ENCODE assay signal across 10 mouse cellular contexts in the genomic region with DNA sequence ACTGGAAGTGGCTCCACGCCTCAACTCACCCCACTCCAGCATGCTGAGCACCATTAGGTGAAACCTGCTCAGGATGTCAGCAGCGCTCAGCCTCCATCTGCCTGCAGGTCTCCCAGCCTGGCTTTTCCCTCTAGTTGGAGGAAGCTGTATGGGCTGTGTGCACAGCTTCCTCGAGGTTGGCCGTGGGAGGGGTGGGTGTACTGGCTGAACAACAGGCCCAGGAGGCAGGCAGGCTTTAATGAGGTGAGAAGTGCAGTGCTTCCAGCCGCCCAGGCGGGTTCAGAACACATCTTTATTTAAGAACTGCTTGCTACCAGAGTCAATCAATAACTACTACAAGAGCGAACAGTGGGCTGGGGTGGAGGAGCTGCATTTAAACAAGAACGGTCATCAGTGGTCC. TPM values are rescaled to one million over a fixed set of nuclear protein-coding genes. Genes with fewer than 3 reads are reported as not detected.
DNase-seq lines count a peak whose midpoint lies in the region; ATAC-seq and TF ChIP-seq lines count a peak whose summit lies in the region.
"Had no signal": no experiment of that assay in that cellular context is flagged by ENCODE, and none has a peak within 500 bp of the region (broad histone marks: within the 10 kb centered on the region; RNA-seq: fewer than 3 reads in every experiment).

No protein-coding gene starts in this region.

- TF ChIP-seq CTCF in lung, adult 2 months (IDR thresholded peaks at IDR 0.05; ENCODE audit: insufficient read depth, low read length) = no peak

- H3K9me3 ChIP-seq in lung, embryonic 16.5 days (ENCODE audit: control insufficient read depth, low read length) = no peaks in the 10 kb centered on the region
- no peaks in the 10 kb centered on the region for H3K9me3 ChIP-seq in hindbrain, embryonic 14.5 days (ENCODE audit: control insufficient read depth, low read length)
- no peaks in the 10 kb centered on the region for H3K9me3 ChIP-seq in neural tube, embryonic 13.5 days

- H3K4me1 ChIP-seq in lung, embryonic 16.5 days (replicated peaks; ENCODE audit: control insufficient read depth, insufficient read depth, low read length) = peaks cover 8% of the 10 kb centered on the region; the same call in 1 of the 2 replicates
- no peaks in the 10 kb centered on the region for H3K4me1 ChIP-seq in lung, adult 2 months (ENCODE audit: control insufficient read depth, insufficient read depth, low read length)
- H3K4me1 ChIP-seq in hindbrain, embryonic 14.5 days (replicated peaks; ENCODE audit: control insufficient read depth, insufficient read depth, low read length) = no peaks in the 10 kb centered on the region; the same call in 1 of the 2 replicates
- peaks cover 13% of the 10 kb centered on the region; the same call in 1 of the 2 replicates for H3K4me1 ChIP-seq in neural tube, embryonic 13.5 days (replicated peaks)

- peak; percentile 42 for ATAC-seq in lung, embryonic 16.5 days (ENCODE audit: low read depth)
- peak; percentile 48; the same call in 1 of the 2 replicates for ATAC-seq in hindbrain, embryonic 14.5 days (ENCODE audit: low FRiP score)
- ATAC-seq in neural tube, embryonic 13.5 days (ENCODE audit: low read depth) = 0 out of 2 replicates have a peak, but pooled peaks have one; percentile 6
- ATAC-seq: liver, postnatal 0 days had no signal

- H3K36me3 ChIP-seq in lung, embryonic 16.5 days (ENCODE audit: control insufficient read depth, insufficient read depth, low read length) = peaks cover 8% of the 10 kb centered on the region
- peaks cover 37% of the 10 kb centered on the region for H3K36me3 ChIP-seq in hindbrain, embryonic 14.5 days (replicated peaks; ENCODE audit: control insufficient read depth, insufficient read depth)
- peaks cover 50% of the 10 kb centered on the region for H3K36me3 ChIP-seq in neural tube, embryonic 13.5 days

- TF ChIP-seq POLR2A in lung, adult 2 months (IDR thresholded peaks at IDR 0.05; ENCODE audit: borderline replicate concordance, extremely low read depth, low read depth, low read length) = no peak

- H3K4me3 ChIP-seq in lung, embryonic 16.5 days (ENCODE audit: low read length) = no peak overlapping the region
- no peak overlapping the region for H3K4me3 ChIP-seq in lung, adult 2 months (replicated peaks; ENCODE audit: extremely low read depth, low read depth, low read length)
- H3K4me3 ChIP-seq in hindbrain, embryonic 14.5 days (replicated peaks; ENCODE audit: low read length) = no peak overlapping the region
- no peak overlapping the region for H3K4me3 ChIP-seq in neural tube, embryonic 13.5 days

- no peak overlapping the region for H3K4me2 ChIP-seq in lung, embryonic 16.5 days (ENCODE audit: low read depth, low read length)
- no peak overlapping the region for H3K4me2 ChIP-seq in hindbrain, embryonic 14.5 days (replicated peaks)
- H3K4me2 ChIP-seq in neural tube, embryonic 13.5 days = no peak overlapping the region

- H3K27ac ChIP-seq in lung, embryonic 16.5 days (ENCODE audit: low read length) = no peak overlapping the region
- H3K27ac ChIP-seq in hindbrain, embryonic 14.5 days = peak overlapping the region; percentile 26; the same call in 1 of the 2 replicates
- H3K27ac ChIP-seq in neural tube, embryonic 13.5 days (replicated peaks) = peak overlapping the region; percentile 25

- no peaks in the 10 kb centered on the region; the same call in 1 of the 2 replicates for H3K27me3 ChIP-seq in lung, embryonic 16.5 days (ENCODE audit: control insufficient read depth, insufficient read depth, low read depth, low read length)
- H3K27me3 ChIP-seq in hindbrain, embryonic 14.5 days (ENCODE audit: control insufficient read depth, insufficient read depth, low read length) = no peaks in the 10 kb centered on the region
- no peaks in the 10 kb centered on the region for H3K27me3 ChIP-seq in neural tube, embryonic 13.5 days

- no peak for DNase-seq in lung, adult 2 months
- DNase-seq in cerebellum, postnatal 14 days = peak; percentile 47 to 55
- no peak for DNase-seq in hindbrain, embryonic 14.5 days (ENCODE audit: low spot score)
- DNase-seq in frontal cortex, postnatal 25 days (ENCODE audit: low spot score in 2 of 2) = no peak
- DNase-seq in heart, postnatal 4 days = no peak
- DNase-seq: liver, postnatal 0 days; thymus, postnatal 14 days had no signal

- no peak overlapping the region for H3K9ac ChIP-seq in lung, embryonic 16.5 days (ENCODE audit: low read length)
- no peak overlapping the region for H3K9ac ChIP-seq in hindbrain, embryonic 14.5 days
- no peak overlapping the region for H3K9ac ChIP-seq in neural tube, embryonic 13.5 days
- H3K9ac ChIP-seq: liver, postnatal 0 days had no signal

- WGBS in lung, embryonic 16.5 days = 16% methylated on average over 8 of the region's 8 CpGs
- WGBS in lung, adult 2 months = 38% methylated on average over 8 of the region's 8 CpGs
- WGBS in hindbrain, embryonic 14.5 days = 42% methylated on average over 8 of the region's 8 CpGs
- 43% methylated on average over 8 of the region's 8 CpGs for WGBS in neural tube, embryonic 13.5 days

RNA-seq across cellular contexts. Expression of a gene that starts 5.5 kb away (rescaled TPM):
- 2.1 and 2.2 TPM in 2 replicates for polyA plus RNA-seq in lung, embryonic 16.5 days (2015; fragmentation: Nextera tagmentation; extraction: Ambion mirVana)
- 2.4 and 3.5 TPM in 2 replicates for polyA plus RNA-seq in lung, adult 2 months (2012; rRNA removed)
- polyA plus RNA-seq in hindbrain, embryonic 14.5 days (2014; fragmentation: Nextera tagmentation; extraction: Ambion mirVana) = 0.57 and 1.3 TPM in 2 replicates
- polyA plus RNA-seq in neural tube, embryonic 13.5 days (2015; fragmentation: Nextera tagmentation; extraction: Ambion mirVana) = 1.0 and 1.1 TPM in 2 replicates
- 1 to 10 TPM; 1.9 to 2.0 TPM for total RNA-seq in heart, postnatal 4 days (2021)

RNA-seq across cellular contexts. Expression of a gene that starts 31.5 kb away (rescaled TPM):
- polyA plus RNA-seq in lung, embryonic 16.5 days (2015; fragmentation: Nextera tagmentation; extraction: Ambion mirVana) = 0.09 TPM in 2 replicates
- 0.07 and 0.11 TPM in 2 replicates for polyA plus RNA-seq in lung, adult 2 months (2012; rRNA removed)
- polyA plus RNA-seq in hindbrain, embryonic 14.5 days (2014; fragmentation: Nextera tagmentation; extraction: Ambion mirVana) = 26.1 and 28.1 TPM in 2 replicates
- 84.9 and 102 TPM in 2 replicates for polyA plus RNA-seq in neural tube, embryonic 13.5 days (2015; fragmentation: Nextera tagmentation; extraction: Ambion mirVana)
- 1 to 10 TPM; 2.1 to 3.0 TPM for total RNA-seq in heart, postnatal 4 days (2021)
- total RNA-seq: common myeloid progenitor, adult 5-6 weeks had no signal

RNA-seq across cellular contexts. Expression of a gene that starts 34.4 kb away (rescaled TPM):
- polyA plus RNA-seq in lung, embryonic 16.5 days (2015; fragmentation: Nextera tagmentation; extraction: Ambion mirVana) = 45.6 and 46.8 TPM in 2 replicates
- 11.7 and 20.8 TPM in 2 replicates for polyA plus RNA-seq in lung, adult 2 months (2012; rRNA removed)
- 40.9 and 47.3 TPM in 2 replicates for polyA plus RNA-seq in hindbrain, embryonic 14.5 days (2014; fragmentation: Nextera tagmentation; extraction: Ambion mirVana)
- polyA plus RNA-seq in neural tube, embryonic 13.5 days (2015; fragmentation: Nextera tagmentation; extraction: Ambion mirVana) = 48.9 and 49.5 TPM in 2 replicates
- total RNA-seq in heart, postnatal 4 days (2021) = 10 to 100 TPM; 20.5 to 22.0 TPM

Comparison
In these comparisons a context has a peak if more than half of its experiments do, and no peak if none do; other contexts are left out.
1. DNase-seq: peak in cerebellum, postnatal 14 days (2 of 2); none in lung, adult 2 months (single experiment), hindbrain, embryonic 14.5 days (single experiment), frontal cortex, postnatal 25 days (0 of 2) and heart, postnatal 4 days (single experiment).
2. RNA of a gene that starts 31.5 kb away (polyA plus RNA-seq): 84.9 to 102 TPM in neural tube, embryonic 13.5 days and 26.1 to 28.1 TPM in hindbrain, embryonic 14.5 days; 0.09 TPM in lung, embryonic 16.5 days and 0.07 to 0.11 TPM in lung, adult 2 months; every median in the first group is over 10 times any median in the second.
3. Peak in every context shown above with its lines, with median percentiles within 50 percentile points of each other: ATAC-seq.